Mouse (Mus musculus) MN1 (cell line): ENCODE results near the gene Gm20683.

Source experiments
- DNase-seq: peaks from one replicate; pipeline ENCODE4 v3.0.0-alpha.2; 2016; ENCODE audit warnings: low spot score

The Gm20683 gene

DNA sequence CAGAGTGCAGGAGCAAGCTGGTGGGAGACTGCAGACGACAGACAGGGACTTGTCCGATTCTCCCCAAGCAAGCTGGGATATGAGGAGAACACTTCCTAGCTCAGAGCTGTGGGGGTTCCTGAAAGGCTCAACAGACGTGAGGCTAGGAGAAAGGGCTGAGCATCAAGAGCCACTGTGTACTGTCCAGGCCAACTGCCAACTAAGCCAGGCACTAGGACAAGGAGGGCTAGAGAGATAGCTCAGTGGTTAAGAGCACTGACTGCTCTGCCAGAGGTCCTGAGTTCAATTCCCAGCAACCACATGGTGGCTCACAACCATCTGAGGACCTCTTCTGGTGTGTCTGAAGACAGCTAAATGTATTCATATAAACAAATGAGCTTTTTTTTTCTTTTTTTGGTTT is 946 bp upstream of the Gm20683 start:
- no peak for DNase-seq

GRCm38 (mm10) chr17:25840519-25840918 is 1.0 kb downstream of the Gm20683 start:
- no peak for DNase-seq

DNA sequence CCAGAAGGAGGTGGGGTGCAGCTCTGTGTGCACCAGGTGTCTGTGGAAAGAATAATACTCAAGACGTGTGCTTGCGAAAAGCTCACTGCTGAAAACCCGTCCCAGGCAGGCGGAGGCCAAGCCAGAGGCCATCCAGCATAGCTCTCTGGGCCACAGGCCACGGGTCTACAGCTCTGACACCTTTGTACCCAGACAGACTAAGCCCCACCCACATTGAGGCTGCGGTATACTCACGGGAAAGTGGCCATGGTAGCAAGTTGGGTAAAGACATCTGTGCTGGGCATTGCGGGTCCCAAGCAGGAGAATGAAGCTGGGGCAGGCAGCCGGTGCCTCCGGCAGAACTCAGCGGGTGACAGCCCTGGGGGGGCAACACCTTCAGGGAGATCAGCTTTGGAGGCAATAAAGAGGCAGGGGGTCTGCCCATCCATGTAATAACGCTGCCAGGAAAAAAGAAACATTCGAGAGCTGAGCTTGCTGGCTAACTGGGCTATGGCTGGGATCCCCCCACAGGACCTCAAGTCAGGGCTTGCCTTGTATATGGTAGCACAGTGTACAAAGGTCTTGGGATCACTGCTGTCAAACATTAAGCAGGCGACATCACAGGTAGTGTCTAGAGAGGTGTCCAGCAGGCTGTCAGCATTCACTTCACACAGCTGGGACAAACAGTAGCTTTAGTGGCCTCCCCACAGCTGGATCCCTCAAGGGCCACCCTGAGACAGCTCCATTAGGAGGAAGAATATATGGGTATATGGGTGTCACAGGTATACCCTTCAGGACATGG is 1.9 kb downstream of the Gm20683 start:
- DNase-seq, result no peak

- no peak for DNase-seq
These were observed 2.7 kb downstream of the Gm20683 start for GRCm38 (mm10) chr17:25838904-25839303.

GRCm38 (mm10) chr17:25837533-25837932 is 4.0 kb downstream of the Gm20683 start:
- DNase-seq, result no peak

GRCm38 (mm10) chr17:25837076-25837410 is 4.5 kb downstream of the Gm20683 start, which contains the start of gene Rhbdl1:
Rhbdl1 (minus strand) TSS chr17:25837295.
- DNase-seq, result no peak

- no peak for DNase-seq
These were observed 5.0 kb downstream of the Gm20683 start for GRCm38 (mm10) chr17:25836397-25837075.

DNA sequence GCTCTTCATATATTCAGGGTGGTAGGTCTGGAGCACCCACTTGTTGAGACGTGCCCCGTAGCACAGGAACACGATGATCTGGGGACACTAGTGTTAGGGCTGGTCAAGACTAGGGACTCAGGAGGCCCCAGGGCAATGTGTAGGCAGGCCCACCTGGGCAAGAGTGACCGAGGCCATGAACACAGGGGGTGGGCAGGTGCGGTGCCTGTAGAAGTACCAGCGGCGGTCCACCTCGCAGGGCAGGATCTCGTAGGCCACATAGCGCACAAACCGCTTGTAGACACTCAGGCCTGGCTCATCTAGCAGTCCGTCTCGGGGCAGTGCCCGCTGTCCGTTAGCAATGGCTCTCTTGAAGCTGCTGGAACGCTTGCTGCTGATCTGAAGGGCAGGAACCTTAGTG is 5.7 kb downstream of the Gm20683 start:
- no peak for DNase-seq

GRCm38 (mm10) chr17:25835301-25835700 is 6.3 kb downstream of the Gm20683 start:
- no peak for DNase-seq

GRCm38 (mm10) chr17:25834595-25835222 is 6.9 kb downstream of the Gm20683 start:
- DNase-seq, result no peak

GRCm38 (mm10) chr17:25833961-25834594 is 7.5 kb downstream of the Gm20683 start:
- no peak for DNase-seq

- DNase-seq, result peak; percentile 95
These were observed 8.3 kb downstream of the Gm20683 start, which contains the start of gene Stub1 for GRCm38 (mm10) chr17:25833291-25833663. Stub1 (minus strand) TSS chr17:25833404.

- DNase-seq, result peak; percentile 99
These were observed 8.9 kb downstream of the Gm20683 start for GRCm38 (mm10) chr17:25832436-25833290.

GRCm38 (mm10) chr17:25831451-25832281 is 9.9 kb downstream of the Gm20683 start:
- peak; percentile 68 for DNase-seq

DNA sequence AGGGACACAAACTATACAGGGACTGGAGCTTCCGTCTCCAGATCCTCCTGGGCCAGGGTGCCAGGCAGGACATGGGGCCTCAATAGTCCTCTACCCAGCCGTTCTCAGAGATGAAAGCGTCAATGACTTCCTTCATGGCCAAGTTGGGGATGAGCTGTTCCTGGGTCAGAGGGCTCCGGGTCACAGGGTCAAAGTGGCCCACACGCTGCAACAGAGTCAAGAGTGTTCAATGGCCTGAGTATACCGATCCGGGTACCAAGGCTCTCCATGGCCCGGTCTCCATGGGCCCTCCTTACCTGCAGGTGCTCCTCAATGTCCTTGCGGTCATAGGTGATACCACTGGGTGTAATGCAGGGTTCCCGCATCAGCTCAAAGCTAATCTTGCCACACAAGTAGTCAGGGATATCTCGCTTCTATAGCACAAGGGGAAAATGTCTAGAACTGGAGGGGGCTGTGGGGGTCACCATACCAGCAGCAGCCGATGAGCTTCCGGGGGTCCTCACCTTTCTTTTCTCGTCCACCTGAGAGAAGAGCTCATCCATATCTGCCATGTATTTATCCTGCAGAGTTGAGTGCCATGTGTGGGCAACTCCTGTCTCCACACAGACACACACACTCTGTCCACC is 10.6 kb downstream of the Gm20683 start:
- DNase-seq, result no peak

DNA sequence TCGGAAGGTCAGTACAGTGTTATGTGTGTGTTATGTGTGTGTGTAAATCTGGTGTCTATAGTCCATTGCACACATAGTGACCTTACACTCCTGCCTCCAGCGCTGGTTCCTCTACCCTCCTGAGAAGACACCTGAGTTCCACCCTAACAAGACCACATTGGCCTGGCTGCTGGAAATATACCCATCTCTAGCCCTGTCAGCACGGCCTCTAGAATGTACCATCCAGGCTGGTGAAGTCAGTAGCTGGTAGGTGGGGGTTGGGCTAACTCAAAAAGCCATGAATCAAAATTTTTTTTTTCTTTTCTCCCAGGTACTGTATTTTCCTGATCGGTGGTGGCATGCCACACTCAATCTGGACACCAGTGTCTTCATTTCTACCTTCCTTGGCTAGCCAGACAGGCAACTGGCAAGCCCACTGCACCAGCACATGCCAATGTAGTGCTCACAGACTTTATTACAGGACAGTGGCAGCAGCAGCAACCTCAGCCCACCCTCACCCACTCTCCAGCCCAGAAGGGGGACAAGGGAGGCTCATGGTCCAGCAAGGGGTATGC is 11.3 kb downstream of the Gm20683 start:
- no peak for DNase-seq

GRCm38 (mm10) chr17:25829558-25830017 is 12.0 kb downstream of the Gm20683 start:
- no peak for DNase-seq

DNA sequence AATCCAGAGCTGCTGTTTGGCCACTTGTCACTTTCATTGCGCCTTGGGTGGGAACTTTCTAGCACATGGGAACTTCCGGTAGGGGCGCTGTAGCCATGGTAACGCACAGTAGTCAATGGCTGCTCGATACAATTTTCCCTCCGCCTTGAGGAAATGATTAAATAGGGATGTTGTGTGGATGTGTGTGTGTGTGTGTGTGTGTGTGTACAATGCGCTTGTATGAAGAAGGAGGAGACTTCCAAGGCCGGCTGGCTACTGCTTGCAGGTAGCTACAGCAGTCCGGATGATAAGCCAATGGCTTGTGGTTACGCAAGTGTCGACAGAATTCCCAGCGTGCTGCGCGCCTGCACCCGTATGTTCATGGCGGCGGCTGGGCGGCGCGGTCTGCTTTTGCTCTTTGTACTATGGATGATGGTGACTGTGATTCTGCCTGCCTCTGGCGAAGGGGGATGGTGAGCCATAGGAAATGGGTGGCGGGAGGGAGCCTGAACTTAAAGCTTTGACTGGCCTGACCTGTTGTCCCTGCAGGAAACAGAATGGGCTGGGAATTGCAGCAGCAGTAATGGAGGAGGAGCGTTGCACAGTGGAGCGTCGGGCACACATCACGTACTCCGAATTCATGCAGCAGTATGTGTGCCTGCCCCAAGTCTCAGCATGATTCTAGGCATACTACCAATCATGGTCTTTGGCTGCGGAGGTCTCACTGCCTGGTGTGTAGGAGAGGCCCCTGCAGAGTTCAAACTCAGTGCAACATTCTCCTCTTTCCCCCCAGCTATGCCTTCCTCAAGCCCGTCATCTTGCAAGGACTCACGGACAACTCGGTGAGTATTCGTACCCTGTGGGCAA is 12.6 kb downstream of the Gm20683 start, which contains the start of gene Jmjd8:
Gene Jmjd8, plus strand, starts transcription at position 156 of the 846 bp plus-strand sequence.
- DNase-seq, result no peak

DNA sequence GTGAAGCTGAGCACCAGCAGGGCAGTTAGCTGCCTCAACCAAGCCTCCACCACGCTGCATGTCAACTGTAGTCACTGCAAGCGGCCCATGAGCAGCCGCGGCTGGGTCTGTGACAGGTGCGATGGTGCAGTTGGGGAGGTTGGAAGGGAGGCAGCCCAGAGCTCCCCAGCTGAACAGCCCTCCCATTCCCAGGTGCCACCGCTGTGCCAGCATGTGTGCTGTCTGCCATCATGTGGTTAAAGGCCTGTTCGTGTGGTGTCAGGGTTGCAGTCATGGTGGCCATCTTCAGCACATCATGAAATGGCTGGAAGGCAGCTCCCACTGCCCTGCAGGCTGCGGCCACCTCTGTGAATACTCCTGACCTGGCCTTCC is 13.4 kb downstream of the Gm20683 start:
- no peak for DNase-seq
